Mouse (Mus musculus) intestine, postnatal 0 days (tissue): ENCODE data around the gene Gm10487. TPM values are rescaled to one million over a fixed set of nuclear protein-coding genes. Genes with fewer than 3 reads are reported as not detected.
"Not testable (repeated sequence)": the region's sequence is repeated elsewhere in the genome, so short reads cannot be mapped to it uniquely, and the experiment has no call there.

Source experiments
- ATAC-seq: fragments of 200-750 bp; cut with Nextera tagmentation; 2 replicates; pipeline ENCODE4 v1.8.0; 2017; ENCODE audit warnings: mild to moderate bottlenecking, moderate TSS enrichment, moderate library complexity
- H3K27ac ChIP-seq: fragments of 300-500 bp; sonication (generic); 2 replicates; pipeline ENCODE4 v1.5.1; 2014; ENCODE audit warnings: mild to moderate bottlenecking, low read depth, low read length, moderate library complexity
- H3K27me3 ChIP-seq: fragments of 300-500 bp; sonication (generic); replicated peaks from 2 replicates; pipeline ENCODE4 v1.6.1; 2014; ENCODE audit warnings: low read length, mixed read lengths; ENCODE audit not compliant: control insufficient read depth, insufficient read depth
- H3K36me3 ChIP-seq: fragments of 300-500 bp; sonication (generic); 2 replicates; pipeline ENCODE4 v1.6.1; 2014; ENCODE audit warnings: mild to moderate bottlenecking, moderate library complexity; ENCODE audit not compliant: control insufficient read depth, insufficient read depth
- H3K4me1 ChIP-seq: fragments of 300-500 bp; sonication (generic); replicated peaks from 2 replicates; pipeline ENCODE4 v1.6.1; 2014; ENCODE audit warnings: antibody characterized with exemption, low read length, mixed read lengths; ENCODE audit not compliant: control insufficient read depth, insufficient read depth
- H3K4me2 ChIP-seq: fragments of 300-500 bp; sonication (generic); replicated peaks from 2 replicates; pipeline ENCODE4 v1.6.1; 2014; ENCODE audit warnings: low read depth, mild to moderate bottlenecking, moderate library complexity
- H3K4me3 ChIP-seq: fragments of 300-500 bp; sonication (generic); 2 replicates; pipeline ENCODE4 v1.5.1; 2014; ENCODE audit warnings: low read depth, low read length
- H3K9ac ChIP-seq: fragments of 300-500 bp; sonication (generic); 2 replicates; pipeline ENCODE4 v1.6.1; 2014; ENCODE audit warnings: mild to moderate bottlenecking, low read depth, low read length
- H3K9me3 ChIP-seq: fragments of 300-500 bp; sonication (generic); 2 replicates; pipeline ENCODE4 v1.6.1; 2016; ENCODE audit warnings: mixed run types; ENCODE audit not compliant: control insufficient read depth
- WGBS: fragments of 180-500 bp; shearing (Covaris S2); extraction: QIAGEN DNeasy Blood & Tissue Kit; methylation state at CpG from one replicate; pipeline ENCODE4 v1.1.7; 2014; 5-methylcytosine and 5-hydroxymethylcytosine counted together
- polyA plus RNA-seq: library from polyadenylated mRNA; unstranded; fragments of >200 nt; fragmentation: Nextera tagmentation; extraction: Ambion mirVana; gene quantifications from 2 replicates; pipeline ENCODE4 v1.2.1, GENCODE M21; 2015

Gm10487 gene
- not detected in 2 replicates for polyA plus RNA-seq

GRCm38 (mm10) chrX:30843369-30843768 is at the start of gene Gm10487:
Gene Gm10487, minus strand, starts transcription at chrX:30843469.
- not testable (repeated sequence) for ATAC-seq, H3K27ac ChIP-seq, H3K9ac ChIP-seq, H3K36me3 ChIP-seq, H3K4me2 ChIP-seq, H3K27me3 ChIP-seq, H3K9me3 ChIP-seq, H3K4me1 ChIP-seq, H3K4me3 ChIP-seq
- WGBS: no CpG with 5 or more reads among the region's 6 CpGs
